Mouse (Mus musculus) kidney, adult 11 months (tissue): ENCODE results near the gene Arhgap8.
"Not testable (repeated sequence)": the region's sequence is repeated elsewhere in the genome, so short reads cannot be mapped to it uniquely, and the experiment has no call there.

ENCODE experiments used
- DNase-seq: peaks from one replicate; pipeline ENCODE4 v3.0.0; 2022

Arhgap8 gene

DNA sequence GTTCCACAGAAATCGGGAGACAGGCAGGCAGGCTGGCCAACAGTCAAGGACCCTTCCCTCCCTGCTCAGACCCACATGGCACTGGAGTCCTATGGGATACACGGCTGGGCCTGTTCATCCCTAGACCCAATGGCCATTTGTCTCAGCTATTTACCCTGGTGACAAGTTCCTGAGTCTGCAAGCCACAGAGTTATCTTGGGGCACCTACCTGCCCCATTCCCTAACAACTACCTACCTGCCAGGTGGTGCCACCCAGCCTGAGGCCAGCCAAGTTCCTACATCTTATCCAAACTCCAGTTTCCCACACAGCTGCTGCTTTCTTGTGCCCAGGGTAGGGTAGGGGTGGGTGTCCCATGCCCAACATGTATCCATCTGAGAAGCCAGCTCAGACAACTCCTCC lies 21.7 kb upstream of the Arhgap8 start:
- no peak for DNase-seq

DNA sequence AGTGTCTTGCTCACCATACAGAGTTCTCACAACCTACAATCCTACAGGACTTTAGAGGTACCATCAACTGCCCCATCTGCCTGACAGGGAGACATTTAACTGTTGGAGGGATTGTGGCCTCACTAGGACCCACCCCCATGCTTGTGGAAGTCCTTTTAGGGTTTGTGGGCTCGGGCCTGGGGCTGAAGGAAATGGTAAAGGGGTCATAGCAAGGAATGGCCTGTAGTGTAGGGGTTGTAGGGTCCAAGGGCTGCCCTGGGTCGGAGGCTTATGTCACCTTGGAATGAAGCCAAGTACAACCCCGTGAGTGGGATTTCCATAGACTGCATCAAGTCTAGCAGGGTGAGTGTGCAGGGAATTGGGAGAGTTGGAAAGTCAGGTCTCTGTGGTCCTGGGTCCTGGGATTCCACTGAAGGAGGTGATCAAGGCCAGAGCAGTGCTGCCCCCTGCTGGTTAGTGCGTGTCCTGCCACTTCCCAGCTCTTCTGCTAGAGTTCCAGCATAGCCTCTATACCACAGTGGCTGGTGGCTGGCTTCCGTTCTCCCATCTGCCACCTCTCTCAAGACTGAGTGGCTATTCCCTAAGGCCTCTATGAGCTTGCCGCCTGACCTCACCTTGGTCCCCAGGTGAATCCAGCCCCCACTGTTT lies 19.6 kb upstream of the Arhgap8 start:
- peak; percentile 48 for DNase-seq

DNA sequence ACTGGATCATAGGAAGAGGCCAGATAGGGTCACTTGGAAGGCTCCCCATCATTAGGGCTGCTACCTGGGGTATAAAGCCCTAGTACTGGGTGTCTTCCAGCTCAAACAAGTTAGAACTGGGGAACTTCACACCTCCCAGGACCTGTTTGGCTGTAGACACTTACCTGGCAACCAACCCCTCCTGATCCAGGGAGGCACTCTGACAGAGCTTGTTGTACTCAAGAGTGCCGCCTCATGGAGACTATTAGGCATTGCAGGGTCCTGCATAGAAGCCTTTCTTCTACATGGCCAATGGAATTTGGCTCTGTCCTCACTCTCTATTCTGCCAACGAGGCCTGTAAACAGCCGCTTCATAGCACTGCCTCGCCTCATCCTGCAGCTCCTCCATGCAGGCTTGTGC lies 17.9 kb upstream of the Arhgap8 start:
- DNase-seq: peak; percentile 57

DNA sequence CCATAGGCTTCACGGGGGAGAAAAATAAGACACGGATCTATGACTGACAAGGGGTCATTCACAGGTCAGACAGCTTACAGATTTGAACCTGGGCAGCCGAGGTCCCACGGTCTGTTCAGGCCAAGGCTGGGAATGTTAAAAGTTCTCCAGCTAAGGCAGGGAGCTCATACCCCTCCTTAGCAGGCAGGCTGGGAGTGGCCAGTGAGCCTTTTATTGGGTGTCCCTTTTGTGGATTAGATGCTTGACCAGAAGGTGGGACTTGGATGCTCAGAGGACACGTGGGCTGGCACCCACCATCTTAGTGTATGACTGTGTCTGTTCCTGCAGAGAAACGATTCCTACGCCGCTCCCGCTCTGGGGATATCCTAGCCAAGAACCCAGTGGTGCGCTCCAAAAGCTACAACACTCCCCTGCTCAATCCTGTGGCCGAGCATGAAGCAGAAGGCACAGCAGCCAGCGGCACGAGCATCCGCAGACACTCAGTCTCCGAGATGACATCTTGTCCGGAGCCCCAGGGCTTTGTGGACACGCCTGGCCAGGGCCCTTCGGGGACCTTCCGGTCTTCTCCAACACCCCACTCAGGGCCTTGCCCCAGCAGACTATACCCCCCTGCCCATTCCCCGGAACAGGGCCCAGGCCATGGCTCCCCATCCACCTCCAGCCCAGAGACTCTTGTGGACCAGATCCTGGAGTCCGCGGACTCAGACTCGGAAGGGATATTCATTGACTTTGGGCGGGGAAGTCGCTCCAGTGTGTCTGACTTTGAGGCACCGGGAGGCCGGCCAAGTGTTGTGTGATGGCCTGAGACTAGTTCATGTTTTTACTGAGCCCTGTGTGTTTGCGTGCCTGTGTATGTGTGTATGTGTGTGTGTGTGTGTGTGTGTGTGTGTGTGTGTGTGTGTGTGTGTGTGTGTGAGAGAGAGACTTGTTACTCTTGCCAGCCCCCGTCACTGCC lies 17.2 kb upstream of the Arhgap8 start:
- peak; percentile 50 for DNase-seq

DNA sequence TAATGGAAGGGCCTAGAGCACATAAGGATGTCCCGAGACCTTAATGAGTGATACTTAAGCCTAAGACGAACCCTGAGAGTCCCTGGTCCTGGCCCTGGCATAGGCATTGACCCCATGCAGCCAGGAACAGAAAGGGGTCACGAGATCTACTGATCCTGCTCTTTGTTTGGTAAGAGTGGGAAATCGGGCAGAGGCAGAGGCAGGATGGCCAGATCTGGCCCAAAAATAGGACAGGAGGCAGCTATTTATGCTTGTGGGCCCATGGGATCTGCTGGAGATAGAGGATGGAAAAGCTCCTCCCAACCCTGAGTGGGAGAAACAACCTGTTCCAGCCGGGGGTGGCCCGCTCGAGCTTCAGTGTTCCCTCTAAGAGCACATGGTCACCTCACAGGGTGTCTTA lies 15.9 kb upstream of the Arhgap8 start:
- DNase-seq: no peak

DNA sequence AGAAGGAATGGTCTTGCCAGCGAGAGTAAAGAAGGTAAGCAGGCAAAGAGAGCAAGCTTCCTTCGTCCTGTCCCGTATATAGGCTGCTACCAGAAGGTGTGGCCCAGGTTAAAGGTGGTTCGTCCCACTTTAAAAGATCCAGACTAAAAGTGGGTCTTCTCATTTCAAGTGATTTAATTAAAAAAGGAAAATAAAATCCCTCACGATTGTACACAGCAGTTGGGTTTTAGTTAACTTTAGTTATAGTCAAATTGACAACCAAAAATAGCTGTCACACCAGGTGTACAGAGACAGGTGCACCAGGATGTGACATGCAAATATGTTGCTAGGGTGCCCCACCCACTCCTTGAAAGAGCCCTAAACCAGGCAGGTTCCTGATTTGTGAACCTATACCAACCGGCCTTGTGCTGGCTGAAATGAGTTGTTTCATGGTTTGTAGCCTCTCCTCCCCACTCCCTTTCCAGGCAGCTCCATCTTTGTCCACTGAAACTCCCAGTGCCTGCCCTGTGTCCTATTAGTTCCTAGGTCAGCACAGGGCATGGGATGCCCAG lies 14.4 kb upstream of the Arhgap8 start:
- DNase-seq: no peak

DNA sequence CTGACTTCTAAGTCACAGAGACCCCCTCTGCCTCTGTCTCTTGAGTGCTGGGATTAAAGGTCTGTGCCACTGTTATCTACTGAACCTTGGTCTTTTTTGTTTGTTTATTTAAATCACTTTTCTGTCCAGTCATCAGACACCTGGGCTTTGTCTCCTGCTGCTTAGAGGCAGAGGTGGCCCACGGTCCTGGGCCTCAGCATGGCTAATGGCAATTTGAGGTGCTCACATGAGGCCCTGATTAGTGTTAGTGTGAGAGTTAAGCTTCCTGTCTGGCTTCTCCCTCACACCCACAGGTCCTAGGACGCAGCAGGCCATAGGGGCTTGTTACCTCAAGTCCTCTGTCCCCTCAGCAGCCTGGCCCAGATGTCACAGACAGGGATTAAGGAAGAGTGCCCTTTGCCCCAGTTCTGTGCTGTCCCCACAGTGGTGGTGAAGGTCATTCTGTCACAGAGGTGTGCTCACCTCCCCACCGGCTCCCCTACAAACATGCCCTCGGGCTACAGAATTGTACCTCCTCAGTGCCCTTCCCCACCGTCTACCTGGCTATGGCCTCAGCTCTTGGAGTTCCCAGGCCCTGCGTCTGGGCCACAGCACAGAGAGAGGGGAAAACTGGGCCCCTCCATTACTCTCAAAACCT lies 12.8 kb upstream of the Arhgap8 start:
- no peak for DNase-seq

DNA sequence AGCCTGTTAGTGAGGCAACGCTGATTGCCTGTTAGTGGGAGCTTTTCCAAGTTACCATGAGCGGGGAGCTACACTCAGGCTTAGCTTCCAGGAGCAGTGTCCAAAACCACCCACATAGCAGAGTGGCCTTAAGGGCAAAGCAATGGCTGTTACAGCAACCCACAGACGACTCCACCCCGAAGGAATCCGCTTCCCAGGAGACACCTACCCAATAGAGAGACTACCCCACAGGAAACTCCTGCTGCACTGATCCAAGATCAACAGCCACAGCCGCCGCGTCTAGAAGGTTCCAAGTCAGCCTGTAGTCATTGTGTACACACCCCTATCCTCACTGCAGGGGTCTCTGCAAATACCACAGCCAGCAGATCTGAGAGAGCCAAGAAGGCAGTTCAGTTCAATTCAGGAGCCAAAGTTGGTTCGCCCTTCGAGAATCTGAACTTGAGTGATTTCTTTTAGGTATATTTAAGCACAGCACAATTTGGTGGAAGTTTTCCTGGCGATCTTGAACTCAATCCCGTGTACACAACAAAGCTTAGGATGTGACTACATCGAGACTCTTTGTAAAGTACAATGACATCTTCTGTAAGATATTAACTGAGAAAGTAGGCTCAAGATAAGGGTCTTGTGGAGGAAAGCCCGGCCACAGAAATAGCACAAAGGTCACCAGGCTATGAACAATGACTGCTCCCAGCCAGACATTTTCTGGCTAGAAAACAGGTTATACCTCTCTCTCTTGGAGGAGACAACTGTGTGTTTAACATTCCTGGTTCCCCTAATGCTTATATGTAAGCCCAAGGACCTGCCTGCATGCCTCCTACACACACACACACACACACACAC lies 7.1 kb upstream of the Arhgap8 start:
- DNase-seq: no peak

DNA sequence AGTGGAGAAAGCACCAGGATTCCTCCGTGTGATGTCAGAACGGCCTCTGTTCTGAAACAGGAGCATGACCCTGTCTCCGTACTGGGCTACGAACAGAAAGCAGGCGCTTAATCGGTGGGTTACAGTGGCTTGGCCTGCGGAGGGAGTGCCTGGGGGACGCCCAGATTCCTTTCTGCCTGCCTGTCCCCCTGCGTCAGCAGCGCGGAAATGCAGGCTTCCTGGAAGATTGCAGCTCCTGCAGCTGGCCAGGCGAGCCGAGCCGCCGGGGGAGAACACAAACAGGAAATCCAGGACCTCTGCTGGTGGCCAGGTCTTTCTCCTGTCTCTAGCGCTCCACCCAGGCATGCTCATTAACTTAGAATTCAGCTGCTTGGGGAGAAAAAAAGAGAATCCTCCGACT lies 5.1 kb upstream of the Arhgap8 start:
- DNase-seq: peak; percentile 83

DNA sequence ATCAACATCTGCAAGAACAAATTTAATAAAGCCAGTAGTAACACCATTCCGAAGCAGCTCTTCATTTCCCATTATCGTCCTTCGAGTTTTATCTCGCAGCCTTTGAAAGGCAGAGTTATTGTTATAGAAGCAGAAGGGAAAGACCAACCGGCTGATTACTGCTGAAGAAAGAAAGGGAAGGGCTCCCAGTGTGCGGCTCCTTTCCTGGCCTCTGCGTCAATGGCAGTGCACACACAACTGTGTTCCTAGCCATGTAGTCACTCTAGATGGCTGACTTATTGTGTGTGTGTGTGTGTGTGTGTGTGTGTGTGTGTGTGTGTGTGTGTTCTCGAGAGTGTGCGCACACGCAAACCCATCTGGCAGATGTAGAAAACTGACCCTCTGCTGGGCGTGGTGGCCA lies 4.7 kb upstream of the Arhgap8 start:
- no peak for DNase-seq

DNA sequence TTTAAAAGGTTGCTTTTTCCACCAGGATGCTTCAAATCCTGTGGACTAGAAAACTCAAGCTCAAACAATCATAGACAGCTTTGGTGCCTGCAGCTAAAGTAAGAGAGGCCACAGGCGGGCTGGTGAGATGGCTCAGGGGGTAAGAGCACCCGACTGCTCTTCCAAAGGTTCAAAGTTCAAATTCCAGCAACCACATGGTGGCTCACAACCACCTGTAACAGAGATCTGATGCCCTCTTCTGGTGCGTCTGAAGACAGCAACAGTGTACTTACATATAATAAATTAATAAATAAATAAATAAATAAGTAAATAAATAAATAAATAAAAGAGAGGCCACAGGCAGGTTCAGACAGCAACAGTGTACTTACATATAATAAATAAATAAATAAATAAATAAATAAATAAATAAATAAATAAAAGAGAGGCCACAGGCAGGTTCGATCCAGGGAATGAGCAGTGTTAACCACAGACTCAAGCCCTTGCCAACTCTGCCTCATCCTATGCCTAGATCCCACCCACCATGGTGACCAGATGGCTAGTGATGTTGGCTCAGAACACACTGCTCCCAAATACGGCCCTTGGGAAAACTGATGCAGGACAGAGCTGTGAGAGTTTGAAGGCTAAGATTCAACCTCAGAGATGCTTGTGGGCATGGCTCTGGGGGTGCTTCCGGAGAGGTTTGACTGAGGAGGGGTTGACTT lies 2.1 kb upstream of the Arhgap8 start:
- DNase-seq: not testable (repeated sequence)

DNA sequence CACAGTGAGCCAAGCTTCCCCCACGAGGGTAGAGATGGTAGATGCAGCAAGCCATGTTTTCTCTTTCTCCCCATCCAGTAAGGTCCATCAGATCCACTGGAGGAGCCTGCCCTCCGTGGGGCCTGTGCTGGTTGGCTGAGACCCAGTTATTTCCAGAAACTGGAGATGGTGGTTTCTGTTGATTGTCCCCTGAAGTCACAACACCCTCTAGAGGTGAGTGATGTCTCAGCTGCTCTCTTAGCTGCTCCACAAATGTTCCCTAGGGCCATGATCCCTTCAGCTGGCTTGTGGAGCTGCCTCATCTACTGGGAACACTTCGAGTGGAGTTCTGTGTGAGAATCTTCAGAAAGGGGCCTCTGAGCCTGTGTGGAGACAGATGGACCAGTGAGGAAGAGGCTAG lies 1.1 kb upstream of the Arhgap8 start:
- no peak for DNase-seq

DNA sequence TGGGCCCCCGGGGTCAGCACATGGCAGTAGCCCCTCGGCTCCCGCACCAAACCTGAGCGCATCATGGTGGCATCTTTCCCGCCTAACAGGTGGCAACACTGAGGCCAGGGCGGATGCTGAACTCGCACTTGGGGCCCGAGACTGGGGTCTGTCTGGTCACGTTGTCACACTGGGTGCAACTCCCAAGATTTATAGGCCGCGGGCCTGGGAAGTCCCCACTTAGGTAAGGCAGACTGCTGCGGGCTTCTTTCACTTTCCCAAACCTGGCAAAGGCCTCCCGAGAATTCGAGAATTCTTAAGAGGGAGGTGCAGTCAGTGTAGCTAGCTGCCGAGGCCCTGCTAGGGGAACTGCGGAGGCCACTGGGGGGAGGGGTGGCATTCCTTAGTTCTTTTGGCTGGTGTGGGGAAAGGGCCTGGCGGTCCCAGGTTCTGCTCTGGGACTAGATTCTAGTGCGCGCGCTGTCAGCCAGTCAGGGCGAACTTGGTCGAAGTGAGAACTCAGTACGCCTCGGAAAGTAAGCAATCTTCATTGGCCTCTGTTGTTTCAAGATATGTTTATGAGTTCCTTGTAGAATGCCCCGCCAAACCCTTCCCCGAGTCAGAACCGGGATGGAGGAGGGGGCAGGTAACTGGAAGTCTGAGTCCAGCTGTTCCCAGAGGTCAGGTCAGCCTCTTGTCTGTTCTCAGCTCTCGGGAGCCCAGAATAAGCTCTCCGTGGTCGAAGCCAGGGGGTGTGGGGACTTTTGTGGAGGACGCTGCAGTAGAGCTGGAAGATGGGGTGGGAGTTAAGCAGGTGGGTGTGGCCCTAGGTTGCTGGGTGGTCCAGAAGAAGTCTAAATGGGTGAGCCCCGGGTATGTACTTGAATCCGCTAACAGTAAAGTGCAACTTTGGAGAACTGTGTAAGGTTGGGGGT lies 696 bp downstream of the Arhgap8 start:
- DNase-seq: no peak

DNA sequence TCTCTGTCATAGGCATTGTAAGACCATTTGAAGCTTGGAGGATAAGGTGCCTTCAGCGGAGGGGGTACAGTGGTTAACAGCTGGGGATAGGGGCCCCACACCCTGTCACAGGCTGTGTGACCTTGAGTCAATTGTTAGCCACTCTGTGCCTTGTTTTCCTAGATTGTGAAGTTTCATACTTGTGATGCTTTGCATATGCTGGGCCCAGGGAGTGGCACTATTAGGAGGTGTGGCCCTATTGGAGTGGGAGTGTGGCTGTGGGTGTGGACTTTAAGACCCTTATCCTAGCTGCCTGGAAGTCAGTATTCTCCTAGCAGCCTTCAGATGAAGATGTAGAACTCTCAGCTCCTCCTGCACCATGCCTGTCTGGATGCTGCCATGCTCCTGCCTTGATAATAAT lies 3.8 kb downstream of the Arhgap8 start:
- DNase-seq: not testable (repeated sequence)

DNA sequence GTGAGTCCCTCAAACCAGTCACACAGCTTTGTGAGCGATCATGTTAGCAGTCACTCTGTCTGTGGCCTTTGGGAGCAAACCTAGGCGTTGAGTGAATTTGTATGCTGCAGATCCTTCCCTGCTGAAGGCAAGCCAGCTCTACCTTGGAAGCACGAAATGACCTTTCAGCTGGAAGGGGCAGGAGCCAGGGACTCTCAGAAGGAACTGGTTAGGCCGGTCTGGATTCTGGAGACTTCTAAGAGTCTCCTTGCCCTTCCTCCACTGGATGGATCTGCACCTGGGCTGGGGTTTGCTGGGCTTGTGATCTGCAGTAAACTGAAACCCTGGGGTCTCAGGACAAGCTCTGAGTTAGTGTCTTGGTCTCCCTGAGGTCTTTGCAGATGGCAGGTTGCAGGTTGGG lies 4.3 kb downstream of the Arhgap8 start:
- DNase-seq: peak; percentile 46

DNA sequence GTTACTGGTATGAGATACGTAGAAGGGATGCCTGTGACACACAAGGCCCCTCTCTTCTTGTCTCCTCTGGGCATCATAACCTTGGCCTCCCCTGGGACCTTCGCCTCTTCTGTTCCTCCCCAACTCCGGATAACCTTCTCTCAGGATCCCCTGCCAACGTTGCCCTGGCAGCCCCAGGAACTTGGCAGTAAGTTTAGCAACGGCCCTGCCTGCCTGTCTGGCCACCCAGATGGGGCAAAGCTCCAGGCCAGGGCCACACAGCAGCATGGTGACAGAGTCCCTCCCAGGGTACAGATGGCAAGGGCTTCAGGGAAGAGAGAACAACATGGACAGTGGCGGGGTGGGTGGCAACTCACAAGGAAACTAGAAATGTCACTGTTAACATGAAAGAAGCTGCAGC lies 9.8 kb downstream of the Arhgap8 start:
- no peak for DNase-seq

DNA sequence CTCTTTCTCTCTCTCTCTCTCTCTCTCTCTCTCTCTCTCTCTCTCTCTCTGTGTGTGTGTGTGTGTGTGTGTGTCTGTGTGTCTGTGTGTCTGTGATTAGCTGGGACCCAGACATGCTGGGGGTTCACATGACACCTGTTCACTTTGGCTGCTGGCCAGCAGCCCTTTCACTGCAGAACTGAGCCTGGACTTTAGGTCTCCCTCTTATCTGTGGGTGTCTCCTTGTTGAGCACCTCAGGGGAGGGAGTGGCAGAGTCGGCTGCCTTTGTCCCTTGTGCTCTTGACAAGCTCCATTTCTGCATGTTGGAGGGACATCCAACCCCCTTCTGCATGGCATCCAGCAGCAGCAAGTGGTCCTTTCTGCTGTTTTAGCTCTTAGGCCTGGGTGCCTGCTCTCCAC lies 11.0 kb downstream of the Arhgap8 start:
- no peak for DNase-seq

DNA sequence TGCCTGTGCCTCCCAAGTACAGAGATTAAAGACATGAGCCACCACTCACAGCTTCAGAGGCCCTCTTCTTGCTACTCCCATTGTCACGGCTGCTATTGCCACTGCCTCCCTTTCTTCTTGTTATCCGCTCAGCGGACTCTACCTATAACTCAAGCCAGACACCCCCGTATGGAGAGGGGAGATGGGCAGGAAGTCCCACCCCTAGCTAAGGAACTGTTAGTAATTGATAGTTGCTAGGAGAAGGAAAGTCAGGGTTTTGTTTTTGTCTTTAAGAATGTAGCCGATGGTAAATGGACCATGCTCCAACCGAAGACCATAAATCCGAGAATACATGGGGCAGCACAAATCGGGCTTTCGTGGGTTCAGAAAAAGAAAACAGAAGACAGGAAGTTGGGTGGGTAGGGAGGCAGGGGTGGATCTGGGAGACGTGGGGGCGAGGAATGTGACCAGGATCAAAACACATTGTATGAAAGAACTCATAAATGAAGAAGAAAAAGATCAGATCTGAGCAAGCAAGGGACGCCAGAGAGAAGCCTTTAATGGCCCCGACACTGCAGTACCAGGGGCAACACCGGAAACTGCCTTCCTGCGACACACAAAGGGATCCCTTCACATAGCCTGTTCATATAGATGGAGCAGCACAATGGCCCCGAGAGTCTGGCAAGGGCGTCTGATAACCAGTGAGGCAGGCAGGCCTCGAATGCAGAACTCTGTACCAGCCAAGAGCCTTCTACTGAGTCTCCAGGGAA lies 12.0 kb downstream of the Arhgap8 start:
- no peak for DNase-seq

DNA sequence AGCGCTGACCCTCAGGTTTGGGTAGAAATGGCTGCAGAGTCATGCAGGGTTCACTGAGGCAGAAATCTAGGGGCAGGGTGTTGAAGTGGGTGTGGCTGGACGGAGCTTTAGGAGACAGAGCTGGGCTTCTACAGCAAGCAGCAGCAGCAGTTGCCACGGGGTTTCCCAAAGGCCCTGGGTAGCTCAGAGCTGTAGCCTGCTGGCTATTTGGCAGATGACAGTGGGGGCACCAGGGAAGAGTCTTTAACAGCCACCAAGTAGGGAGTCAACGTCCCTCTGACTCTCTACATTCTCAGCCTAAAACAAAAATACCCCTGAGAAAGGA lies 12.5 kb downstream of the Arhgap8 start:
- no peak for DNase-seq

DNA sequence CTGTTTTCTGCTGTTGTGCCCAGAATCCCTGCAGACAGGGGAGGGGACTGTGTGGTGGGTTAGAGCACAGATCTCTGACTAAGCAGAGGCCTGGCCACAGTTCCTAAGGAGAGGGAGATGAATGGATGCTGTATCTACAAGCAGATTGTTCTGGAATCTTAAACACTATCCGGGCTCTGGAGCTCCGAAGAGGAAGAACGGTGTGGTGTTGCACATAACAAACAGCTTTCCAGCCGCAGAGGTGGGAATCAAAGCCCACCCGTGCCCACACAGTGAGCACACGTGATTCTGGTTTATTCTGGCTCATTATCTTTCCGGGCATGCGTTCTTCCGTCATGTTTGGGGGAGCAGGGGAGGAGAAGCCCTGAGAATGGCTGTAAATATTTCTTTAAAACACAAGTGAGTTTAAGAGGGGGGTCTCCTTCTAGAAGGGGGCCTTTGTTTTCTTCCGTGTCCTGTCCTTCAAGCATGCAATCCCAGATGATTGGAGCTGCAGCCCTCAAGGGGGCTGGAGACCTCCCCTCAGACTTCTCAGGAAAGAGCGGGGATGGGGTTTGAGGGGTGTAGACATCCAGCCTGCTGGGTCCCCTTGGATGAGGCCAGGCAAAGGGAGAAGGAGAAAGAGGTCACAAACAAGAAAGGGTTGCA lies 16.6 kb downstream of the Arhgap8 start:
- no peak for DNase-seq
